Mouse (Mus musculus): ENCODE data around the gene Psmd13.
"Not testable (repeated sequence)": the region's sequence is repeated elsewhere in the genome, so short reads cannot be mapped to it uniquely, and the experiment has no call there.

The Psmd13 gene

GRCm38 (mm10) chr7:140856785-140857549, 24.8 kb upstream of the Psmd13 start, which contains the start of gene Ric8a:
Gene Ric8a, plus strand, starts transcription at chr7:140856957.
- peak; percentile 99 for DNase-seq

DNA sequence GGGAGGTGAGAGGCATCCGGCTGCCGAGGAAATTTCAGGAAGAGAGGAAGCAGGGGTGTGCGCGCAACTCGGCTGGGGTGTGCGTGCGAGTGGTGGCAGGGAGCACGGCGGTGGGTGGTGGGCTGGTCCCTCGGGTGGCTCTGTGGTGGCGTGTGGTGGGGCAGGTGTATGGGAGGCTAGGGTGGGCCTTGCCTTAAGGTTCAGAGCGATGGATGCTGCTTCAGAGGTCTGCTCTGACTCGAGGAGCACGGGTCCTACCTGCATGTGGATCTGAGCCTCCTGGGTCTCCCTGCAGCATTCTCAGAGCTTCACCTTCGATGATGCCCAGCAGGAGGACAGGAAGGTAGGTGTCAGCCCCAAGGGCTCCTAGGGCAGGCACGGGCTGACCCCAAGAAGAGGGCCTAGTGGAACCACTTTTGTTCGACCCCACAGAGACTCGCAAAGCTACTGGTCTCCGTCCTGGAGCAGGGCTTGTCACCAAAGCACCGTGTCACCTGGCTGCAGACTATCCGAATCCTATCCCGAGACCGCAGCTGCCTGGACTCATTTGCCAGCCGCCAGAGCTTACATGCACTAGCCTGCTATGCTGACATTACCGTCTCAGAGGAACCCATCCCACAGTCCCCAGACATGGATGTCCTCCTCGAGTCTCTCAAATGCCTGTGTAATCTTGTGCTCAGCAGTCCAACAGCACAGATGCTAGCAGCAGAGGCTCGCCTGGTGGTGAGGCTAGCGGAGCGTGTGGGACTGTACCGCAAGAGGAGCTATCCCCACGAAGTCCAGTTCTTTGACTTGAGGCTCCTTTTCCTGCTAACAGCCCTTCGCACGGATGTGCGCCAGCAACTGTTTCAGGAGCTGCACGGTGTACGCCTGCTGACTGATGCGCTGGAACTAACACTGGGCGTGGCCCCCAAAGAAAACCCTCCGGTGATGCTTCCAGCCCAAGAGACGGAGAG, 23.9 kb upstream of the Psmd13 start, which contains the start of gene Bet1l:
TSS of gene Bet1l (minus strand) at position 28 of the 956 bp plus-strand sequence.
- DNase-seq: peak; percentile 92

DNA sequence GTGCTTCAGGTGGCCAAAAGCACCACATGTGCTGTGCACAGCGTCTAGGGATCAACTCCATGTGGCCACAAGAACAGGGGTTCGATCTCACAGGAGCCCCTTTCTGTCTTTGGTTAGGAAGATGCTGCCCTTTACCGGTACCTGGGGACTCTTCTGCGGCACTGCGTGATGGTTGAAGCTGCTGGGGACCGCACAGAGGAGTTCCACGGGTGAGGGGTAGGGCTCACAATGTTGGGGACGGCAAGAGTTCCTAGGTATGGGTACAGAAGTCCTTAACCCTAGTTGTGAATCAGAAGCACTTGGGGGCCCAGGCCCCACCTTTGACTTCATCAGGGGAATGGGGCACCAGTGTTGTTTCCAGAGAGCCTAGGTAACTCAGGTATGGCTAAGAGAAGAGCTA, 23.0 kb upstream of the Psmd13 start:
- DNase-seq: no peak

DNA sequence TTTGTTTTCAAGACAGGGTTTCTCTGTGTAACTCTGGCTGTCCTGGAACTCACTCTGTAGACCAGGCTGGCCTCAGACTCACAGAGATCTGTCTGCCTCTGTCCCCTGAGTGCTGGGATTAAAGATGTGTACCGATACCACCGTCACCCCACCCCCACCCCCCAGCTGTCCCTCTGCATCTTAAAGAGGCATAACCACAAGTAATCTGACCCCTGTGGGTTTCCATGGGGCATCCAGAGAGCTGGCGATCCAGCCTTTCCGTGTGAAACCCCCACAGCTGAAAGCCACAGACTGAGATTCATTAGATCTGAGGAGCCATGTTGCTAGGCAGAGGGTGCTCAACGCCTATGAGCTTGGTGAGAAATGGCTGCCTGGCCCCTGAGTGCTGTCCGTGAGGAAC, 21.8 kb upstream of the Psmd13 start:
- DNase-seq: no peak

DNA sequence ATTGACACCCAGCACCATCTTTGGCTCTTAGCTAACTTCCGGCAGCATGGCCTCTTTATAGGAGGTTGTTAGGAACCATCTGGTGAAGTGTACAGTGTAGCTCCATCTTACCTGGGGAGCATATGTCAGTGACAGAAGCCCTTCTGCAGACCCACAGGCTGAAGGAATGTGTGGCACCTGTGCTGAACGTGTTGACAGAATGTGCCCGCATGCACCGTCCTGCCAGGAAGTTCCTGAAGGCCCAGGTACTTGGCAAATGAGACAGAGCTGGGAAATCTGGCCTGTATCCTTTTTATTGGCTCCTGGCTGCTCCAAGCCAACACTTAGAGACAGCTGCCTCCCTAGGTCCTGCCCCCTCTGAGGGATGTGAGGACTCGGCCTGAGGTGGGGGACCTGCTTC, 21.0 kb upstream of the Psmd13 start:
- no peak for DNase-seq

DNA sequence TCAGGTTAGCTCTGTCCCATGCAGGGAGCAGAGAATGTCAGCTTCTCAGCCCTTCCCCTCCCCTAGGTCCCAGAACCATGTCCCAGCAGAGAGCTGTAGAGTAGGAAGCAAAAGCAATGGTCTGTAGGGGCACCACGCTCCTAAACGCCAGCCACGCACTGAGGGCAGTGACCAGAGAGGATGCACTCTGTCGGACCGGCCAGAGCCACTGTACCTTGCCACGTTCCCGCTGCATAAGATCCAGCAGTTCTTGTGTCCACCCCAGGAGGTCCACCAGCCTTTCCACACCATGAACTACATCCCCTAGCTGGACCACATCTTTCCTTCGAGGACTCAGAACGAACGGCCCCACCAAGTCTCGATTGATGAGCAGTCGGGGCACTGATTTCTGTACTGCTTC, 17.0 kb upstream of the Psmd13 start:
- DNase-seq: no peak

DNA sequence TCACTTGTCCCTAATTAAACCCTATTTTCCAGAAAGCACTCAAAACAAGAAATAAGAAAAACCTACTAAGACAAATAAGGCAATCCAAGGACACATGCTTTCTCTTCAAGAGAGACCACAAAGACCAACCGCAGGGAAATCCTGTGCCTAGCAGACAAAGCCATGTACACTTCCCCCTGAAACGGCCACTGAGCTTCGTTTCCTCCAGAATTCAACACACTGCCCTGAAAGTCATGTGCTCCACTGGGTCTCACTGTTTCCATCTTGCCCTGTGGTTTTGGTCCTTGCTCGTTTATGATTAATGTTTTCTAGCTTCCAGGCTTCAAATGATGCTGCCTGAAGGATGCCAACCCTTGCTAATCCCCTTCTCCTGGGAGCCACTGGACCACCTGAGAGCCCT, 7.5 kb upstream of the Psmd13 start:
- peak; percentile 90 for DNase-seq

DNA sequence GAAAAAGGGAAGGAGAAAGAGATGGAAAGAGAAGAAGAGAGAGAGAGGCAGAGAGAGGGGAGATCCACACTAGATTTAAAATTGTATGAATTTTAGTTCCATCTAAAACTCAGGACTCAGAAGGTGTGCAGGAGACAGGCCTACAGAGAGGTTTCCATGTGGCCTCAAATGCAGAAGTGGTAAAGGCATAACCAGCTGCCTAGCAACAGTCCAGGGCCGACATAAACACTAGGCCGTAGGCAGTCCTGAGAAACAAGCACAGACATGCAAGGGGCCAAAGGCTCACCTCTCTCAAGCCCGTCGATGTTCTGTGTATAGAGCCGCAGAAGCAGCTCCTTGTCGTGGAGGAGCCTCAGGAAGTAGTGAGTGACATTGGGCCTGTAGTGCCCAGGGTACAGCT, 4.4 kb upstream of the Psmd13 start:
- no peak for DNase-seq

DNA sequence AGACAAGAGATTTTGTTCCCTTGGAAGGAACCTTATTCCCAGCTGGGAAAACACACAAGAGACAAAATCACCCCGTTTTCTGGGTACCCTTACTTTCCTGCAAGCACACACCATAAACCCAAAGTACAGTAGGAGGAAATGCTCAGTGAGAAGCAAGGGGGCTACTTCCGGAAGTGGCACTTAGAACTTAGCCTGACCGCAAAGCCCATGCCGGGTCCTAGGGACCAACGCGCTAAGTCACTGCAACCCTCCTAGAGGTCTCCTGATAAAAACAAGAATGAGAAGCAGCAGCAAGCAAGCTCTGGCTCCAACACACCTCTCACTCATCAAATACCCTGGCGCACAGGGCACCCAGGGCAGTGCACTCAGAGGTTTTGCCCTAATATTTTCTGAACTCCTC, 2.4 kb upstream of the Psmd13 start:
- DNase-seq: no peak

- no peak for DNase-seq
Observed at GRCm38 (mm10) chr7:140880419-140880818, 1.3 kb upstream of the Psmd13 start.

- no peak for DNase-seq
Observed at GRCm38 (mm10) chr7:140880865-140881515, 778 bp upstream of the Psmd13 start.

DNA sequence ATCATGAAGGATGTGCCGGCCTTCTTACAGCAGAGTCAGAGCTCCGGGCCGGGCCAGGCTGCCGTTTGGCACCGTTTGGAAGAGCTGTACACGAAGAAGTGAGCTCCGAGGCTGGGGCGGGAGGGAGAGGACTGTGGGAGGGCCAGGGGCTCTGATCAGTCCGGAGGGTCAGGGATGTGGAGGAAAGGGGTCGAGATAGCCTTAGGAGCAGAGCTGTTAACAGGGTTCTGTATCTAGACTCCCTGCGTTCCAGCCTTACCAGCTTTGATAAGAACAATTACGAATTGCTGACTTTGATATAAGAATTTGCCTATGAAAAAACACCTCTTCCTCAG, 668 bp downstream of the Psmd13 start:
- DNase-seq: no peak

DNA sequence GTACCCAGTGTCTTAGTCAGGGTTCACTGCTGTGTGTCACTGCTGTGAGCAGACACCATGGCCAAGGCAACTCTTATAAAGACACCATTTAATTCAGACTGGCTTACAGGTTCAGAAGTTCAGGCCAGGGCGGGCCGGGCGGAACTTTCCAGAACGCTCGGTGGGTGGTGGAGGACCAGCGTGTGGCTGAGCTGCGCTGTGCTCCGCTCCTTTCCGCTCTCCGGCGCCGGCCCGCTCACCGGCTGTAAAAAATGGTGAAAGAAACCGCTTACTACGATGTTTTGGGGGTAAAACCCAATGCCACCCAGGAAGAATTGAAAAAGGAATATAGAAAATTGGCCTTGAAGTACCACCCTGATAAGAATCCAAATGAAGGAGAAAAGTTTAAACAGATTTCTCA, 8.9 kb downstream of the Psmd13 start:
- not testable (repeated sequence) for DNase-seq

GRCm38 (mm10) chr7:140894031-140894430, 12.3 kb downstream of the Psmd13 start:
- DNase-seq: no peak

- DNase-seq: no peak
Observed at GRCm38 (mm10) chr7:140894611-140895010, 12.8 kb downstream of the Psmd13 start.

DNA sequence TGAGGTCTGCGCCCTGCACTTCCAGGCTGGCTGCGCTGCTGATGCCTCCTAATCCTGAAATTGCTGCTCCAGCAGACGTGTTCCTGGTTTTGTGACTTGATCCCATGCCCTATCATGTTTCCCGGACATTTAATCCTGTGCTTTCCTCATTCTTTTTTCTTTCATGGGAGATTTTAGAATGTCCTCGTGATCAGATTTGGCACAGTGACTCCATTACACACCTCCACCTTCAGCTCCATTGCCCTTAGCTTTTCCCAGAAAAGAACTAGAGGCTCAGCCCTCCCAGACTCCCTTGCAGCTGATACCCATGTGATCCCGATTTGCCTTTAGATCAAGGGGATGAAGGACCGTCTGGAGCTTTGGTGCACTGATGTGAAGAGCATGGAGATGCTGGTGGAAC, 16.1 kb downstream of the Psmd13 start:
- DNase-seq: no peak

GRCm38 (mm10) chr7:140899121-140899520, 17.4 kb downstream of the Psmd13 start:
- DNase-seq: peak; percentile 92

GRCm38 (mm10) chr7:140900220-140900619, 18.5 kb downstream of the Psmd13 start, which contains the start of gene Cox8b:
Gene Cox8b, minus strand, starts transcription at chr7:140900446.
- peak; percentile 98 for DNase-seq

GRCm38 (mm10) chr7:140902036-140902875, 20.5 kb downstream of the Psmd13 start:
- peak; percentile 93 for DNase-seq

DNA sequence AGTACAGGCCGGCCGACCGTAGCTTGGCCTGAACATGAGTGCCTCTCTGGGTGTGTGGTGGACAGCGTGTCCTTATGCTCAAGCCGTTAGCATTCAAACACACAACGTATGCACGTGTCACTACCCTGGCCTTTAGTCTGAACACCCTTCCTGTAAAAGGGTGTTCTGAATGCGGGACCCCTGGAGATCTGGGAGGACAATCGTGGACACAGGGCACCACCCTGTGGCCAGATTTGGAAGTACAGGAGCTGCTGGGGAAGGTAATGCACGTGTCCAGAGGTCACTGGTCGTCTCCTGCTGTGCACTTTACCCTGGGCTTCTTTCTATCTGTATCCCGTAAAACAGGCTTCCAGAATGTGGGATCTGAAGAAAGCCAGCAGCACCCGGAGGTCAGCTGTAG, 21.4 kb downstream of the Psmd13 start:
- peak; percentile 94 for DNase-seq

- DNase-seq: no peak
Observed at GRCm38 (mm10) chr7:140905642-140906081, 23.9 kb downstream of the Psmd13 start.

GRCm38 (mm10) chr7:140907131-140907530, 25.4 kb downstream of the Psmd13 start:
- no peak for DNase-seq
